Mouse (Mus musculus) left cerebral cortex, postnatal 4 days (tissue): Measurements from ENCODE around the gene Tmem86a. TPM values are rescaled to one million over a fixed set of nuclear protein-coding genes. Genes with fewer than 3 reads are reported as not detected.
A peak's percentile ranks its signal among the peaks of the same experiment; 100 is the strongest.

Experiments
- DNase-seq: peaks from one replicate; pipeline ENCODE4 v3.0.0-alpha.2; 2022
- intact Hi-C: fragments of 180-260 bp; cut with DNase I; formaldehyde crosslinking; loops from one replicate; pipeline ENCODE4 v1.15.1; 2025
- total RNA-seq, 2 experiments: library from RNA; stranded (reverse); gene quantifications; 2 replicates each; pipeline ENCODE4 v1.2.3; 2021

Gene Tmem86a
- total RNA-seq: 10 to 100 TPM; 10.6 to 12.4 TPM

DNA sequence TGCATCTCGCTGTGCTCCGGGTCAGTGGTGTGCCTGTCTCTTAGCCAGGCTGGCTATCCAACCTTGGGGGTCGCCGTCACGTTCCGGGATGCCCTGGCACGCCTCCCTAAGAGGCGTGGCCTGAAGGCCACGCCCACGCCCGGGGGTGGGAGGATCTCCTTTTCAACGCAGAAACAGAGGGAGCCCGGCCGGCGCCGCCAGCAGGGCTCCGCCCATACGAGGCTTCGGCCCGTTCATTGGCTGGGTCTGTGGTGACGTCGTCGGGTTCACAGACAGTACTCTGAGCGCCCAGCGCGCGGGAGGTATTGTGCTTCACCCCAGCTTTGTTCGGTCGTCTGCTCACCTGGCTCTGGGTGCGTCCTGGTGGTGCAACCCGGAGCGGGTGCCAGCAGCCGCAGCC, at the start of gene Tmem86a:
TSS of gene Tmem86a (plus strand) at position 236 of the 400 bp plus-strand sequence.
- peak; percentile 96 for DNase-seq
- intact Hi-C loops: no loop called here

DNA sequence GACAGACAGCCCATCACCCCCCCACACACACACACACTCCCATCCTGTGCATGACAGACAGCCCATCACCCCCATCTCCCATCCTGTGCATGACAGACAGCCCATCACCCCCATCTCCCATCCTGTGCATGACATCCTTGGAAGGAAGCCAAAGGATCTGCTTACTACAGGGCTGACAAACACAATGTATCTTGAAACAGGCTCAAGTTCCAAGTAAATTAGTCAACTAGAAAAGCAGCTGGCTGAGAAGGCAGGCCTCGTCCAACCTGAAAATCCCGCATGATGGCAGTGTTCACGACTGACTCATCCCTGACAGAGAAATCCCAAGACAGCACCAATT, 49.8 kb upstream of the Tmem86a start:
- DNase-seq: peak; percentile 31
- intact Hi-C loops: no loop called here

DNA sequence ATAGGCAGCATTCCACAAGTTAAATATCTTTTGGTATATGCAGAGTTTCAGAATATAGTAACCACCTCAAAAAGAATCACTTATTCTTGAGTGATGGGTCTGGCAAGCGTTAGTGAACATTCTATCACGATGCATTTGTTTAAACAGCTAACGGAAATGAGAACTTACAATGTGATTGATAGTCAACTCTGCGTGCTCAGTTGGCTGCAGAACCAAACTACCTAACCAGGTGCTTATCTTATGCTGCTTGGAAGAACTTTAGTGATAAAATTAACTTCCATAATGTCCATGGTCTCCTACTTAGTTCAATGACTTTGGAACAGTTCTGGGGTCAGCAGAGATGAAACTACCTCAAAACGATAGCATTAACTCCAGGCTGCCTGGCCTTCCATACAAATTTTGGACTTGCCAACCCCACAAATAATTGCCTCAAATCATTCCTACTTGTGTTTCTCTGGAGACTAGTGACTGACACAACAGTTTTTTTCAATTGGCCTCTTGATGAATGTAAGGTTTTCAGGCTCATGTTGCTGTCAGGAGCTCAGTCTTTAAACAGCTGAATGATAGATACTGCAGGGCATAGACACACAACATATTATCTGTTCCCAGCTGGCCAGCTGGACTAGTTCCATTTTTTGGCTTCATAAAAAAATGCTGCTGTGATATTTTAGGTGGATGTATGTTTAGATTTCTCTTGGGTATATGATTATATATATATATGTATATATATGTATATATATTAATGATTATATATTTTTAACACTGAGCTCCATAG, 49.1 kb upstream of the Tmem86a start:
- no peak for DNase-seq
- intact Hi-C loops: no loop called here

DNA sequence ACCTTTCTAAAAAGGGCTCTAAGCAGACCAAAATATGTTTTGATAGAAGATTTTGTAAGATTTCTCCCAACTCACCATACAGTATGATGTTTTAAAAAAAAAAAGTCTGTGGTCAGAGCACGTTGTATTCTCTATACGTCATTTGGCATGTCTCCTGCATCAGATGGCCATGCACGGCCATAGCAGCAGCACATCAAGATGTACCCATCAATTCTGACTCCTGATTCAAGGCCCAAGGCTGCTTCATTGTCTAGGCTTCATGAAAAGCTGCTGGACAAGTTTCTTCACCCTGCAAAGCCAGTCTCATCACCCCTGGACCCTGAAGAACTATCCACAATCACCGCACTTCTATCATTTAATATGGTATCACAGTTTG, 48.5 kb upstream of the Tmem86a start:
- no peak for DNase-seq
- intact Hi-C loops: no loop called here

DNA sequence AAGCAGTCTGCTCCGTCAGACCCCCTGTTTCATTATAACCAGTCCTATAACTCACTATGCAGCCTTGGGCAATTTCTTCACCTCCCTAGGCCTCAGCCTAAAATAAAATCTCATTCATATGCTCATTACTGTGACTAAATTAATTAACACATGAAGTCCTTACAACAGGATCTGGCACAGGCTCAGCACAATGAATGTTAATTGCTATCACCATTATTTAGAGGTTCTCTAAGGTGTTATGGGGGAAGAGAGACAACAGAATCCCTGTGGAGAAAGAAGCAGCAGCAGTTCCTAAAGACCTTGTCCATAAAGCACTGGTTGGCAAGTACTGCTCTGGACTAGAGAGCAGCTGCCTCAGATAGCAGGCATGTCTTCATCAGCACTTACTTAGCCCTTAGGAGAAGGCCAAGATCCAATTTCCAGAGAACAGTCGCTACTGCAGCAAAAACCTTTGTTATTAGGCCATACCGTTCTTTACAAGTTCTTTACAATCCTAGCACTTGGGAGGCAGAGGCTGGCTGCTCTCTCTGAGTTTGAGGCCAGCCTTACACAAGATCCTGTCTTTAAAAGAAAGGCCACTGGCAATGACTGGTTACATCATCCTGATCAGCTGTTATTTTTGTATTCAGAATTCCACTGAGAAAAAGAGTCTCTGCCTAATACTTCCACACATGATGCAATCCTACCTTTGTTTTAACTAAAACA, 46.8 kb upstream of the Tmem86a start:
- DNase-seq: no peak
- intact Hi-C loops: no loop called here

DNA sequence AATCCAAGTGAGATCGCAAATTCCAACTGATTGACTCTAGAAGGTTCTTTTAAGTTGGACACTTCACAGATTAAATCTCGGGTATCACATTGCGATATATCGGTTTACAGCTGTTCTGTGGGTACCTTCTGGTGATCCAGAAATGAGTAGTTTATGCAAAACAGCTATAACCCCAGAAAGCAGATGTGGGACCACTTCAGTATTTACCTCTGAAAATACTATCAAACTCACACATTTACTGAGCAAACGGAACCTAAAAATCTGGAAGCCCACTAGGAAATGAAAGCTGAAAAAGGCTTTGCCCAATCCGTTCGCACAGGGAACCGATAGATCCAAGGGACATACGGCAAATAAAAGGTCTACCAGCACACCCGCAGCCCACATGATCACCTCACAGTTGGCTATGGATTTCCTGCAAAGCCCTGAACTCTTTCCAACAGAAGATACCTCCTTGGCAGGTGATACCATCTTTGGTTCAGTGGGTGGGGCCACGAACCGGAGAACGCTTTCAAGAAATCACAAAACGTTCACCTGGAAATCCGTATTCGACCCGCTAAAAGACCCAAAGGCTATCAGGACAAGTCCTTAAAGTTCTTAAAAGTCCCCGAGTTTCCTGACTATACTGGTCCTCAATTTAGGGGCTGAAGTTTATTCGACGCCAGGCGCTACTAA, 43.2 kb upstream of the Tmem86a start:
- no peak for DNase-seq
- intact Hi-C loops: loop anchor here (5.0 kb wide), 1 partner anchor 45 kb away; no protein-coding TSS in a partner anchor

DNA sequence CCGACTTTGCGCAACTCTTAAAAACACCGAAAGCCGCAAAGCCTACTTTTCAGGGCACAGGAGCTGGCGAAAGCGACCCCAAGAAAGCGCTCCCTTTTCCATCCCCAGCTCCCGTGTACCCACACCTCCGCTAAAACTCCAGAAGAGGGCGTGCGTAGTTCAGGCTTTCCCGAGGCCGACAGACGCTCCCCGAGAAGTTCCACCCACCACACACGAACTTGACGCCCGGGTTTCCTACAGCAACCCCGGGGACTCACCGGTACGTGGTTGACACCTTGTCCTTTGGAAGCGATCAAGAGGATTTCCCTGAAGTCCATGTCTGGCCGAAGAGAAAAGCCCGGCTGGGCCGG, 42.6 kb upstream of the Tmem86a start:
- intact Hi-C loops: loop anchor here (5.0 kb wide), 1 partner anchor 45 kb away; no protein-coding TSS in a partner anchor

DNA sequence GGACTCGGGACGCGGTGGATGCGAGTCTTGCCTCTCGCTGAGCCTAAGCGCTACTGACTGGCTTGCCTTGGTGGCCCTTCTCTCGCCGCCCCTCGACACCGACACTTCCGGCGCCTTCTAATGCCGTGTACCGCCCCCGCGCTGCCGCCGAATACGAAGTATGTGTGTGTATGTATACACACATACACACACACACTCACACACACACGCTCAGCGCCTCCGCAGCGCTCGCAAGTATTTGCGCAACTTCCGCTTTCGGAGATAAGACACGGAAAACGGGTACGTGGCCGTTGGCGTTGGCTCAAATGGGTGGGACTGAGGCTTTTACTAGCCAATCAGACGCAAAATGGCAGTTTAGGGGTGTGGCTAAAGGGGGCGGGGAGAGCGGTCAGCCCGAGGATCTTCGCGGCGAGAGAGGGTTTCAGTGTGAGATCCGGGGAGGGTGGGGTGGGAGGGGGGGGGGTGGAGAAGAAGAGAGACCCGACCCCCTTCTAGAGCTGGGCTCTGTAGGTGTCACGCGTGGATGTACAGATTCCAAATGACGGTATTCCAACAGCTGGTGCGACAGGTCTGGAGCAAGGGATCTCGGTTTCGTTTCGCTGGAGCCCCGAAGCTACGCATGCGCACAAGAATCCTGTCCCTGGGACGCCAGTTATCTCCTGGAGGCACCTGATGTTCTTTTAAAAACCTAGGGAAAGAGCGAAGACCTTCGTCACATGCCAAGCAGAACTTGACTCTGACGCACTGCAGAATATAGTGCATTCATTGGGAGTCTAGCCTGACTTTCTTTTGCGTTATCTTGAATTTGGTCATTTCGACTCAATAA, 42.0 kb upstream of the Tmem86a start, which contains the start of gene Spty2d1:
TSS of gene Spty2d1 (minus strand) at position 244 of the 826 bp plus-strand sequence.
- peak; percentile 99 for DNase-seq
- intact Hi-C loops: loop anchor here (5.0 kb wide), 1 partner anchor 46 kb away; no protein-coding TSS in a partner anchor

More for the DNA sequence above, 42.6 kb upstream of the Tmem86a start:
- DNase-seq: no peak

DNA sequence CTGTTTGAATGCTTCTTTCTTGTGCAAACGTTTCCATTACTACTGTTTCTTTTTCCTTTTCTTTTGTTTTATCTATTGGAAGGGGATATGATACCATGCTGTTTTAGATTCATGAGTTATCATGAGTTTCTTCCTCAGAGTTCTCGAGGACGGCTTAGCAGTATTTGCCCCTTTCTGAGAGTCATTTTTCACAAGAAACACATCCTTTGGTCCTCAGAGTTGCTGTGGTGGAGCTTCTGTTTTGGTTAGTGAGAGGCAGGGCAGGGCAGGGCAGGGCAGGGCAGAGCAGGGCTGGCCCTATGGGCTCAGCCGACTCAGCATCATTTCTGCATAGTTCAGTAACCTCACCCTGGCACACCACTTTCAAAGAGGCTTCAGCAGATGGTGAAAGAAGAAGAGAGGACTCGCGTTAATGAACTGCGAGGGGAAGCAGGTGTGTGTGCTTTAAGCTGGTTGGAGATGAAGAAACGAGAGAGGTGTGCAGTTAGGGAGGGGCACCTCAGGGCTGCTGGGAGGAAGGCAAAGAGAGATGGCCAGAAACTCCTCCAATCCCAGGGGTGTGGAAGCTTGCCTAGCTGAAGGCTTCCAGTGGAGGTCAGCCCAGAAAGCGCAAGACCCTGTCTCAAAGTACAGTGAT, 37.2 kb upstream of the Tmem86a start:
- DNase-seq: no peak
- intact Hi-C loops: no loop called here

DNA sequence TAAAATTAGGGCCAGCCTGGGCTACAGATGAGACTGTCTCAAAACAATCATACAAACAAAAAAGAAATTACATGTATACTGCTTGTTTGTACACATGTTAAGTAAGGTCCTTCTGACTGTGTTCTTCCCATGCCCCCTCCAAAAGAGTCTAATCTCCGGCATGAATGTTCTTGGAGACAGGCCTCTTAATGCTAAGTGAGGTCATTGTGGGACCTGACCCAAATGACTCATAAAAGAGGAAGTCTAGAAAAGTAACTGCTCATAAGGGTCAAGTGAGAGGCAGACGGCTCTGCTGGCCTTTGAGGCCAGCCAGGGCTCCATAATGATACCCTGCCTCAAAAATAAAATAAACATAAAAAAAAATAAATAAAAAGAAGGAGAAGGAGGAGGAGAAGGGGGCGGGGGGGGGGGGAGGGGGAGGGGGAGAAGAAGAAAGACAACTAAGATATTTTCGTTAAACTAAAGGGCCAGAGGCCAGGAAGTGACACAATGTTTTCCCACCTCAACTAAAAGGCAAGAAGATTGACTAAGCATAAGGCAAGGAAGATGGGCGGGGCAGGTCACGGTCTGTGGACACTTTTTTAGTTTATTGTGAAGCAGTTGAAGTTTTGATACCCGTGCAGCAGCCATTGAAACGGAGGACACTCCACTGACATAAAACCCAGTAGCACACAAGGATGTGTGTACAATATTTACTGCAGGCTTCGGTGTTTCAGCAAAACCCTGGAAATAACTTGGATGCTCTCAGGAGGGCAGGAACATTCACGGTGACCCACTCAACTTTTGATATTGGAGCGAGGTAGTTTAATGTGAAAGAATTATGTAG, 35.6 kb upstream of the Tmem86a start:
- no peak for DNase-seq
- intact Hi-C loops: no loop called here

DNA sequence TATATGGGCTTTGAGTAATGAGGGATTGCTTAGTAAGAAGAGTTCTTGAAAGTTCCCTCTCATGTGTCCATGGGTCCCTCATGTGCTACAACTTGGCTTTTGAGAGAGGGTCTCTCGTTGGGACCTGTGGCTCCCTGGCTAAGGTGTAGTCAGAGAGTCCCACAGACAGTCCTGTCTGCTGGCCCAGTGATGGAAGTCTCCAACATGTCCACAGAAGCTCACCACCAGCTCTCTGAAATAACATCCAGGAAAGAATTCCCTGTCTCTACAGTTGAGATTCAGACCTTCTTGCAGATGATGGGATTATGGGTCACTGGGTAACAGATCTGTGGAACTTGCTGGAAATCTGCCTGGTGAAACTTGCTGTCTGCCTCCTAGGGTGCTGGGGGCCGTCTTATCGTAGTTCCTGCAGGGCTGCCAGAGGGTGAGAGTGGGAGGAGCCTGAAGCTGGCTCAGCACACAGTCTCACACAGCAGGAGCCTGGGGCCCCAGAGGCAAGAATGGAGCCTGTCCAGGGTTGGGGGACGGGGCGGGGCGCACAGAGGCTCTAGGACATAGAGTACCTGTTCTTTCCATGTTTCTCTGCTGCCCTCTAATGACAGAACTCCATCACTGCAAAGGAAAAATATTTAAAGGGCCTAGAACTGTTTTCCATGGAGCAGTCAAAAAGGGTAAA, 34.9 kb upstream of the Tmem86a start:
- intact Hi-C loops: no loop called here
- peak; percentile 87 for DNase-seq

DNA sequence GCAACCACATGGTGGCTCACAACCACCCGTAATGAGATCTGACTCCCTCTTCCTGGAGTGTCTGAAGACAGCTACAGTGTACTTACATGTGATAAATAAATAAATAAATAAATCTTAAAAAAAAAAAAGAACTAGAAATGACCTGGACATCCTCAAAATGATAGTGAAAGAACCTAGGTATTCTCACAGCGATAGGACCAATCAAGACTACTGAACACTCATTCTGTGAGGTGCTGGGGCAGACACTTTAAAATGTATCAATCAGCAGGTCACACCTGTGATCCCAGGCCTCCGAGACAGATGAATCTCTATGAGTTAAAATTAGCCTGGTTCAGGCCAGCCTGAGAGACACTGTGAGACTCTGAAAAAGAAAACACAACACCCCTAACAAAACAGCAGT, 33.8 kb upstream of the Tmem86a start:
- DNase-seq: no peak
- intact Hi-C loops: no loop called here

DNA sequence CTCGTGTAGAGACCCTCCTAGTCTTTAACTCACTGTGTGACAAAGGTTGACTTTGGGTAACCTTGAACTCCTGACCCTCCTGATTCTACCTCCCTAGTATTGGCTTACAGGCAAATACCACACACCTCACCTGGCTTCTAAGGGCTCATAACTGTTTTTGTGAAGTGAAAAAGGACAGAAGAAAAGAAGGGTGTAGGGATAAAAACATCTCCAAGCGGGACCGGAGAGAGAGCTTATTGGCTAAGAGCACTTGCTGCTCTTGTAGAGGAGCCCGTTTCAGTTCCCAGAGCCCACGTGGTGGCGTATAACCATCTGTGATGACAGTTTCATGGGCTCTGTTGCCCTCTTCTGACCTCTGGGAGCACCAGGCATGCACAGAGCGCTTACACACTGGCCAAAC, 33.3 kb upstream of the Tmem86a start:
- no peak for DNase-seq
- intact Hi-C loops: no loop called here

DNA sequence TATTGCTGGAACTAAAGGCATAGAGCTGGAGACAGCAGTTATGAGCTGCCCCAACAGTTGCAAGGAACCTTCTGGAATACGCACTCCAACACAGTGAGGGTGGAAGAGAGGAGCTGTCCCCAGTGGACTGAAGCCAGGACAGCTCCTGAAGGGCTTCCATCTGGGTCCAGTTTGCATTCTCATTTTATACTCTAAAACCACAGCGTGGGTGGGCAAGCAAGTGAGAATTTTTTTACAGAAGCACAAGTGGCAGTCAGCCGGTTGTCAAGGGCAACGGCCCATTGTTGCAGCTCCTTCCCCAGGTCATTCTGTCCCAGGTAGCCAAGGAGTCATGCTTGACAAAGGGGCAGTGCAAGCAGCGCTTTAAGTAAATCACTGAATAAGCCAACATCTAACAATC, 30.8 kb upstream of the Tmem86a start:
- intact Hi-C loops: loop anchor here (5.0 kb wide), 2 partner anchors 63 to 133 kb away; no protein-coding TSS in a partner anchor
- DNase-seq: no peak

DNA sequence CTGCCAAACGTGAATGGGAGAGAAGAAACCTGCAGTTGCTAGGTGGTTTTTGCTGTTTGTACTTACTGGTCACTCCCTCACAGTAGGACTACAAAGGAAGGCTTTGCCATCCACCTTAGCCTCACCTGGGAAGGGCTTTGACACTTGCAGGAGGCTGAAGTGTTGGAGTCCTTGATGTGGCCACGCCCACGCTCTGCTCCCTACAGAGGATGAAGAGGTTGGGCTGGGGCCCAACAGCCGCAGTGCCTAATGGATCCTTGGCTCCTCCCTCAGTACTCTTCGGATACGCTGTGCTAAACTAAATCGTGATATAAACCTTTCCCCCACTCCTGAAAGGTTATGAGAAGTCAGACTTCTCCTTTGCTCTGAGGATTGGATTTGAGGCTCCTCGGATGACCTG, 29.4 kb upstream of the Tmem86a start:
- intact Hi-C loops: loop anchor here (5.0 kb wide), 2 partner anchors 61 to 131 kb away; no protein-coding TSS in a partner anchor
- DNase-seq: no peak

DNA sequence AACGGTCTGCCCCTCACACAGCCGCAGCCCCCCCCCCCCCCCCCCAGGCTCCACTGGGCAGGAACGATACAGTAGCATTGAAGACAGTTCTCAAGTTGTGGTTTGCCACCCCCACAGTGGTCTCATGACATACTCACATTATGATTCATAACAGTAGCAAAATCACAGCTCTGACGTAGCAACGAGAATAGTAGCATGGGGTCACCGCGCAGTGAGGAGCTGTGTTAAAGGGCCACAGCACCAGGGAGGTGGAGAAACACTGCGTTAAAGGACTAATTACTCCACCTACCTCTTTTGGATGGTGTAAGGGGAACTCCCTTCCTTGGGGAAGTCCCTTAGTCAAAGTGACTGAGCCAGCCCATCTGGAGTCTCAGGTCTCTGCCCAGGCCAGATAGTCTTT, 27.9 kb upstream of the Tmem86a start:
- DNase-seq: no peak
- intact Hi-C loops: loop anchor here (5.0 kb wide), 2 partner anchors 60 to 130 kb away; no protein-coding TSS in a partner anchor

DNA sequence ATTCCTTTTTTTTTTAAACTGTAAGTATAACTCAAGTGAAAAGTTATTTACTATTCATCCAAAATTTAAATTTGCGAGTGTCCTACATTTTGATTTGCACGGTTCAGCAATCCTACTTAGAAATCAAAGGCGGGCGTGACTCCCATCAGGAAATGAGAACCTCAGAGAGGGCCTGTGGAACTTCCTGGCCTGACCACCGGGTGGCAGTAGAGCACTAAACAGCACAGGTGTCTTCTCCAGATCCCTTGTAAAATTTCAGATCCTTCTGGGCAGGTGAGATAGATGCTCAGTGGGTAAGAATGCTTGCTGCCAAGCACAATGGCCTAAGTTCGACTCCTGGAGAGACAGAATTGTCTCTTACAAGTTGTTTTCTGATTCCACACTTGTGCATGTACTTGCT, 26.9 kb upstream of the Tmem86a start:
- intact Hi-C loops: loop anchor here (5.0 kb wide), 2 partner anchors 59 to 129 kb away; no protein-coding TSS in a partner anchor
- DNase-seq: peak; percentile 85

DNA sequence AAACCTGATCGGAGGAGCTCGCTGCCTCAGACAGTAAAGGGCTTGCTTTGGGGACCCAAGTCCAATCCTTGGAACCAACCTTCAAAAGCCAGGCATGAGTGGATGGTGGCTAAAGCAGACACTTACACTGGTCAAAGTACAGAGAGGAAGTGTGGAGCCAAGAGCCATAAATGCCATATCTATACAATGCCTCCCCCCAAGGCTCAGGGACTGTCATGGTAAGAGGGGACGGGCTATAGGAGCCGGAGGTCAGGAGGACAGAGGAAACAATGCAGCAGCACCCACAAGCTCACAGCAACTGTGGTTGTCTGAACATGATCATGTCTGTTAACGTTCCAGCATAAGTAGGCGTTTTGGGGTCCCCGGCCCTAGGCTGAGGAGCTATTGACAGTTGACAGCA, 25.9 kb upstream of the Tmem86a start:
- intact Hi-C loops: loop anchor here (5.0 kb wide), 2 partner anchors 58 to 128 kb away; no protein-coding TSS in a partner anchor
- DNase-seq: no peak
